Mouse (Mus musculus): ENCODE results near the gene Rnf214.
"Not testable (repeated sequence)": the region's sequence is repeated elsewhere in the genome, so short reads cannot be mapped to it uniquely, and the experiment has no call there.

The Rnf214 gene

DNA sequence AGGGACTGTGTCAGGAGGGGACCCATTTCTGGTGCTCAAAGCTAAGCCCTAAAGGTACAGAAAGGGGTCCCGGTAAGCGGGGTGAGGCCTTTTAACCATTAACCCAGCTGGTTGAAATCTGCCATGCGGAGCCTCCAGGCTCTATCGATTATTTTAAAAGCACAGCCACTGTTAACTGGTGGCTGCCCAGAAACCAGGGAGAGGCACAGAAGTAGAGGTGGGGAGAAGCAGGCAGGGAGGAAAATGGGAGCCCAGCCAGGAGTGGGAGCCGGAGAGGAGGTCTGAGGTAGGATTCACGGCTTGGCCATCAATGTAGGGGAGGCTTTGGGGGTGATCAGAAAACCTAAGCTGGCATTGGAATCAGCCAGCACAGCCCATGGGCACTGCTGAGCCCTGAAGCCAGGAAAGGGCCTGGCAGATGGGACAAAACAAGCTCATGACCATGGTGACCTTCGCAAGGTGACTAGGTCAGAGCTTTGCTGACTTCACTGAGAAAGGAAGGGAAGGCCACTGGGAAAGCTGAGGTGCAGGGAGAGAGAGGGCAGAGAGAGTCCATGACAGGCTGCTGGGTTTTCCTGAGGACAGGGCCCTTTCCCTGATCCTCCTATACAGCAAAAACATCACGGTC lies 56.1 kb downstream of the Rnf214 start:
- DNase-seq (ENCODE audit: low spot score in 2 of 2): no peak

DNA sequence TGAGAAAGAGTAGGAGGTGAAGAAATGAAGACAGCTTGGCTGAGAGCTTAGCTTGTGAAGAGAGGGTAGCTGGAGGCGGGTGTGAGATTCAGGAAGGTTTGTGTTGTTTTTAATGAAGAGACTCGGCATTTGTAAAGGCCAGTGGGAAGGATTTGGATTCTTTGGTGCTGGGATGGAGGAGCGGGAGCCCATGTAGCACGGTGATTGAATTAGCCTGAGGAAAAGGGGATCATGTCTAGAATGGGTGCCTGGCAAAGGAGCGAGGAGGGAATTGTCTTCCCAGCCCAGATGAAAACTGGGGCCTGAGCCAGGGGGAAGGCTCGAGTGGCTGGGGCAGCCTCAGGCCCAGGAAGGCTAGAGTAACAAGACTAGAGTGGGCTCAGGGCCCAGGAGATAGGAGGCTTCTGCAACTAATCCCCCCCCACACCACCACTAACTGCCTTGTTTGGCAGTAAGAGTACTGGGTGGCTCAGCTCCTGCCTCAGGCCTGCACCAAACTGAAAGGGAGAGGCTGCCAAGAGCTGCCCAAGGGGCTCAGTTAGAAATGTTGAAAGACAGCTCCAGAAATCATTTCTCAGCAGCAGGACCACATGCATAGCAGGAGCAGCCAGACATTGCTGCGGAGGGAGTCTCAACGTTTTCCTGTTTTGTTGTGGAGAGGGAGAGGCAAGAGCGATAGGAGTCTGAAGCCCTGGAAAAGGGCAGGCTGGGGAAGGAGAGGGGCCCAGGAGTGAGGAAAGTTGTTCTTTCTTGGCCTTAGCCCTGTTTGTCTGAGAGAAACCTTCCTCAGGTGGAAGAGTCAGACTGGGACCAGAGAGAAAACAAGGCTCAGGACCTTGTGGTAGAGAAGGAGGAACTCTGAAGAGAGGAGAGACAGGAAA lies 56.9 kb downstream of the Rnf214 start:
- DNase-seq (ENCODE audit: low spot score in 2 of 2): peak in 1 of 2 experiments; percentile 64

DNA sequence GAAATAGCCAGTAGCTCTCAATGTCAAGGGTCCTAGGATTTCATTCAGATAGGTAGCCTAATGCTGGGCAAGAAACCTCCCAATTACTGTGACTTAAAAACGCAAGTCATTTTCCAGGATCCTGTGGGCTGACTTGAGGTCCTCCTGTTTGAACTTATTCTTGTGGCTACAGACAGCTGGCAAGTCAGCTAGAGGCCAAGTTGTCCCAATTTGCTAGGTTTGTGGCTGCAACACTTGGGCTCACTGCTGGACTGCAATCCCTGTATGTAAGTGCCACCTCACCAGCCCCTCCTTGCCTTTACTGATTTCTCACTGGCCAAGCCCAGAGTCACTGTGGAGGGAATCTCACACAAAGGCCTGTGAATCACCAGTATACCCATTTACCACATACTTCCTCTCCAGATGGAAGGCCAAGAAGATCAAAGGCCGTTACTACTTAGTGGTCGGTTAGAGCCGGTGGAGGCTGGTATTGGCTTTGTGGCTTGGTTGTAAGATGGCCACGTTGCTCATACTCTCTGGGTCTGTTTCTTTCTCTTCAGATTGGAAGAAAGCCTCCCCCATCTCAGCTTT lies 59.7 kb downstream of the Rnf214 start:
- DNase-seq (ENCODE audit: low spot score in 2 of 2): no peak

DNA sequence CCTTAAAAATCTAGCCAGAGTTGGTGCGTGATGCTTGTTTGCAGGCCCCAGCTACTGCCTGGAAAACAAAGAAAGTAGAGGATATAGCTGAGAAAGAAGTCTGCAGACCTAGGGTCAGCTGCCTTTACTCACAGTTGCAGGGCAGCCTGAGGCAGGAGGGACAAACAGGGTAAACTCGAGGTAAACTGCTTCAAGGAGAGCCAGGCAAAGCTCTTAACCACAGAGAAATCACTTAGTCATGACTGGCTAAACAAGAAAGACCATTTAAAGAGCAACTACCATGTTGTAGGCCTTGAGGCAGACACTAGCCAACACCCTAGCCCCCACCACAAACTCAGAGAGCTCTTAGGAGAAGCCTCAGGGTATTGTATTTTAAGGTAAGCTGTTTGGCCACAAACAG lies 60.5 kb downstream of the Rnf214 start:
- not testable (repeated sequence) for DNase-seq (ENCODE audit: low spot score in 2 of 2)

DNA sequence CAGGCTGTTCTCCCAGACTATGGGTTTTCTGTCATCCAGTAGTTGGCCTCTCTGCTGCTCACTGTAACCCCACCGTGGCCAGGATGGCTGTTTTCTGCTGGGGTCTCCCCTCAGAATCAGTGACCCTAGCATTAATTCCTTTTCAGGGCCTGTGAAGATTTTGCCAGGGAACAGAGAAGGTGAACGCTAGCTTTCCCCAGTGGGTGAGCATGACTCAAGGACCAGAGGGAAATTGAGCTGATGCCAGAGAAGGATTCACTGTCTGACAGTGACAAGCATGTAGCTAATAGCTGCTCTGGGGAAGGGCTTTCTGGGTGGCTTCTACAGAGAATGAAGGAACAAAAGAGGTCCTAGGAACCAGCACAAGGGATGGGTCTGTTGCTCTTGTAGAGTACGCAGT lies 61.2 kb downstream of the Rnf214 start:
- DNase-seq (ENCODE audit: low spot score in 2 of 2): no peak

DNA sequence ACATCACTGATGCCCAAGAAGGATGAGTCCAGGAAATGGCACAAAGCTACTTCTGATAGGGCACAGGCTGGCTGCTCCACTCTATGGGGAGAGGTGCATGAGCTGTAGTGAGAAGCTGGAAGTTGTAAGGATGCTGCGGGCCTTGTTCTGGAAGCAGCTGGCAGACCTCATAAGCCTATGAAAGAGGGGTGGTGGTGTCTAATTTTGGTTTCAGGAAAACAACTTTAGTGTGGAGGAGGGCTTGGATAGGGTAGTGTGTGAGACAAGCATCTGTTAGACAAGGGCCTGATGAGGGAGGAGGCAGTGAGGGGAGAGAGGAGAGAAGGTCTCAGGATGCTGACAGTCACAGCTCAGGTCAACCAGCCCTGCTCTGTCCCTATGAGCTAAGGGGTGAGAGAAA lies 62.9 kb downstream of the Rnf214 start:
- no peak for DNase-seq (ENCODE audit: low spot score in 2 of 2)

DNA sequence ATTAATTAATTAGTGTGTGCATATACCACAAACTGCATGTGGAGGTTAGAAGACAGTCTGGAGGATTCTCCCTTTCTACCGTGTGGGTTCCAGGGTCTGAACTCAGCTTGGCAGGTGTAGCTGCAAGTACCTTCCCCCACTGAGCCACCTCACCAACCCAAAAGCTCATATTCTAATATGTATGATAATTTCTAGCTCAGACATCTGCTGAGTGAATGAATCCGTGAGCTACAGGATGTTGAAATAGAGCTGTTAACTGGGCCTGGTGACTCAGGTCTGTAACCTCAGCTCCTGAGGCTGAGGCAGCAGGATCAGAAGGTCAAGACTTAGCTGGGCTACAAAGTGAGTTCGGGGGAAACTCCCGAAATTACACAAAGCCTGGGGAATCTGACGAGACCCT lies 63.7 kb downstream of the Rnf214 start:
- DNase-seq (ENCODE audit: low spot score in 2 of 2): no peak

DNA sequence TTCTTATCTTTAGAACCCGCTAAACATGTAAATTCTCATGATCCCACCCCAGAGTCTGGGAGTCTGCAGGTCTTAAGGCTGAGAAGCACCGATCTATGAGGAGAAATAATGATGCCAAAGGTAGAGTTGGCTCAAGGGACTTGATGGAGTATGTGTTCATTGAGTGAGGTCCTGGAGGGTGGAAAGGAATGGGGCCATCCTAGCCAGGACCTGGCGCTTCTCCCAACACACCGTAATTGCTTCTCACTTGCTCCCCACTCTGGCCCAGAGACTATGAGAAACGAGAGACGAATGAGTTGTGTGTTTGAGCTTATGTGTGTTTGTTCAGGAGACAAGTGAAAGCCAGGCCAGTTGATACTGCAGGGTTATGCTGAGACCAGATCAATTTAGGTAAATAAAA lies 65.3 kb downstream of the Rnf214 start:
- DNase-seq (ENCODE audit: low spot score in 2 of 2): no peak

DNA sequence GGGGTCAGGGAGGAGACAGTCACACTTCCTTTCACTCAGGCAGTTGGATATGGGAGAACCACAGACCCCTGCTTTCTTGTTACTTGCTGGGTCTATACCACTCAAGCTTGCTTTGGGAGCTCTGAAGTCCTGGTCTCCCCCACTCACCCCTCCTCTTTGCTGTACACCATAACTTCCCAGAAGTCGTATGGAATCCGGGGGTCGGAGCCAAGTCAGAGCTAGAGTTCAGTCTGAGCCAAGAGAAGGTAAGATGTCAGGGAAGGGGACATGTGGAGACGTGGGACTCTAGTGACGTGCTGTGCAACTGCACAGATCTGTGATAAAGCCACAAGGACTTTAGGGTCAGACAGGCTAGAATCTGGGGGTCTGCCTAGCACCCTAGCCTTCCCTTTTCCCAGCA lies 66.4 kb downstream of the Rnf214 start:
- DNase-seq (ENCODE audit: low spot score in 2 of 2): no peak

DNA sequence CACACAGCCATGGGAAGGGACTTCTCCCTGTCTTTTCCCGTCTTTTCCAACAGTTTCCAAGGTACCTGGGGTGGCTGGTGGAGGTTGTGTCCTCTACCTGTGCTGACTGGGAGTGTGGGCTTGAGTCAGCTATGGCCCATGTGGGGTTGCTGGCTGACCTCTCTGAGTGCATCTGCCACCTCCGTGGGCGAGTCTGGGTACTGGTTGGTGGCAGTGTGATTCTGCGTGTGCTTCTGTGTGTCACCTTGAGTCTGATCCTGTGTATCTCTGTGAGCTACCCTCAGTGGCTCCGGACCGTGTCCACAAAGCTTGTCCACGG lies 66.8 kb downstream of the Rnf214 start:
- no peak for DNase-seq (ENCODE audit: low spot score in 2 of 2)

DNA sequence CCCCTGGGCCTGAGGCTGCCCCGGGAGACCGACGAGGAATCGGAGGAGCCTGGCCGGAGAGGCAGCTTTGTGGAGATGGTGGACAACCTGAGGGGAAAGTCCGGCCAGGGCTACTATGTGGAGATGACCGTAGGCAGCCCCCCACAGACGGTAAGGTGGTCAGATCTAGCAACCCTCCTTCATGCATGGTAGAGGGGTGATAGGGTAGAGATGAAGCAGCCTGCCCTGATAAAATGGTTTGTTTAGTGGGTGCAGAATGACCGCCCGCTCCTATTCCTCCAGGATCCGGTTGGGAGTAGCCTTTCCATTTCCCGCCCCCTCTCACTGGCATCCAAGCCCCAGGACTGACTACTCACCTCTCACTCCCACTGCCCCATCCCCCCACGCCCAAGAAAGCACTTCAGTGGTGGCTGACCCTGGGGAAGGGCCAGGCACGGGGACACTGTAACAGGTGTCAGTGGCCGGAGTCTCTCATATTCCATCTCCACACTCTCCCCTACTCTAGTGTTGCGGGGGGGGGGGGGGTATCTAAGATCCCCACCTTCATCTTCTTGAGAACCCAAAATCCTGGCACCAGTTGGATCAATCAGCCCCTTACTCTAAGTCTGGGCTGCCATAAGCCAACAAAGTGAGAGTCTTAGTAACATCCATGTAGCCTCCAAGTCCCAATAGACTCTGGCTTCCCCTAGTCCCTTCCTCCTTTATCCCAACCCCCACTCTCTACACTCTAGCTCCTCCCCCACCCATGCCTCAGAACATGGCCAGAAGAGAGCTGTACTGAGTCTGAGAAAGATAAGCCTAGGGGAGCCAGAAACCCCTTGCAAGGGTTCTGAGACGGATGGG lies 67.4 kb downstream of the Rnf214 start:
- no peak for DNase-seq (ENCODE audit: low spot score in 2 of 2)

DNA sequence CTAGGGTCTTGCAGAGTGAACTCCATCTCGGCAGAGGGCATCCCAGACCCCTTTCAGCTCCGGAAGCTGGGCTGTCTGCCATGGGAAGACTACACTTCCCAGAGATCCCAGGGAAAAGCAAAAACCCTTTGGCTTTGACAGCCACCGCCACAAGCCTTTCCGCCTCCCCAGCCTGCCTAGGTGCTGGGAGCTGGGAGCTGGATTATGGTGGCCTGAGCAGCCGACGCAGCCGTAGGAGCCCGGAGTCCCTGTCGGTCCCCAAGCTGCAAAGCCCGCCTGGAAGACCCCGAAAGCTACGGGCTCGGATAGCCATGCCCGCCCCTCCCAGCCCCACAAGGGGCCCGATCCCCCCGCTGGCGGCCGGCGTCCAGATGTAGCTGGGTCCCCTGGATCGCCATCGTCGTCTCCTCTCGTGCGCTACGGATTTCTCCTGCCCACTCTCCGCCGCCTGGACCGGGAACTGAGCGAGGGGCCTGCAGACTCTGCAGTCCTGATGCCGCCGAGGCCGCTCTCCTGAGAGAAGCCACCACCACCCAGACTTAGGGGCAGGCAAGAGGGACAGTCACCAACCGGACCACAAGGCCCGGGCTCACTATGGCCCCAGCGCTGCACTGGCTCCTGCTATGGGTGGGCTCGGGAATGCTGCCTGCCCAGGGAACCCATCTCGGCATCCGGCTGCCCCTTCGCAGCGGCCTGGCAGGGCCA lies 68.1 kb downstream of the Rnf214 start, which contains the start of gene Bace1:
Gene Bace1, plus strand, starts transcription at position 147 of the 705 bp plus-strand sequence.
- peak; percentile 59 to 77 for DNase-seq (ENCODE audit: low spot score in 2 of 2)

DNA sequence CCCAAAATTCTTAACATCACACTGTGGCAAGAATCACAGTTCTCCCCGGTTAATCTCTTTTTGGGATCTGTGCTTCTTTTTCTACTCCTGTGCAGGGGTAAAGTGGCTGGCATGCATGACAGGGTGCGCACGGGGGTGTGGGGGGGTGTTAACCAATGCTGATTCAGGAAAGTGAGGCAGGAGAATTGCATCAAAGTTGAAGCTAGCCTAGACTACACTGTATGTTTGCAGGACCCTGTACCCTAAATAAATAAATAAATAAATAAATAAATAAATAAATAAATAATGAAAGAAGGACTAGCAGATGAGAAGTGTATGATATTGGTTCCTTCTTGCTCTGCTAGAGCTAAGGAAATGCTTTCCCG lies 68.7 kb downstream of the Rnf214 start:
- DNase-seq (ENCODE audit: low spot score in 2 of 2): no peak

DNA sequence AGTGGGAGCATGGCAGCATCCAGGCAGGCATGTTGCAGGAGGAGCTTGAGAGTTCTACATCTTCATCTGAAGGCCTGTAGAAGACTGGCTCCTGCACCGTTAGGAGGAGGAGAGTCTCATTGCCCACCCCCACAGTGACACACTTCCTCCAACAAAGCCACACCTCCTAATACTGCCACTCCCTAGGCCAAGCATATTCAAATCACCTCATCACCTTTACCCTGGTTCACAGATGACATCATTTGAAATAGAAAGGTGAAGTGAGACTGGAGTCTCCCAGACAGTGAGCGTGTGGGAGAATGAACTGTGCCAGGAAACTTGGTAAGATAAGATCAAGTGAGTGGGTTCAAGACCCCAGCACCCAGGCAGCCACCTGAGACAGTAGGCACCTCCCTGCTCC lies 73.2 kb downstream of the Rnf214 start:
- no peak for DNase-seq (ENCODE audit: low spot score in 2 of 2)

DNA sequence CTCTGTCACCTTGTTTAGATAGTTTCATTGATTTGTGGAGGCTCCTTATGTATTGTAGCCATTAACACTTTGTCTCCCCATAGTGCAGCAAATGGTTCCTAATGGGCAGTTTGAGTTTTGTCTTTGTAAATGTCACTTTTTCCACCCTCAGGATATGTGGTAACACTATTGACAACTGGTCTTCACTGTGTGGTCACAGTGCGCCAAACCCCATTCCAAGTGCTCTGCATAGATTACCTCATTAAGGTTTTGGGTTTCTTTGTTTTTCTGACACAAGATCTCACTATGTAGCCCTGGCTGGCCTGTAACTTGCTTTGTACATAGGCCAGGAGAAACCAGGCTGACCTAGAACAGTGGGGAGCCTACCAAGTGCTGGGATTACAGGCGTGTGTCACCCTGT lies 73.8 kb downstream of the Rnf214 start:
- no peak for DNase-seq (ENCODE audit: low spot score in 2 of 2)

DNA sequence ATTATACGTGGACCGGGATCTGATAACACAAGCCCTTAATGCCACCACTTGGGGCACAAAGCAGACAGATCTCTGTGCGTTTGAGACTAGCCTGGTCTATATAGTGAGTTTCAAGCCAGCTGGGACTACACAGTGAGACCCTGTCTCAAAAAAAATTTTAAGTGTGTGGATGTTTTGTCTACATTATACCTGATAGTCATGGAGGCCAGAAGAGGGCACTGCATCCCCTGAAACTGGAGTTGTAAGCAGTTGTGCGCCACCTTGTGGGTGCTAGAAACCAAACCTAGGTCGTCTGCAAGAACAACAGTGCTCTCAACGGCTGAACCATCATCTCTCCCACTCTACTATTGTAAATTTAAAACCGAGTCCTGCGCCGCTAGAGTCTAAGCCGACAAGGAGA lies 77.6 kb downstream of the Rnf214 start:
- peak in 1 of 2 experiments; percentile 48 for DNase-seq (ENCODE audit: low spot score in 2 of 2)

DNA sequence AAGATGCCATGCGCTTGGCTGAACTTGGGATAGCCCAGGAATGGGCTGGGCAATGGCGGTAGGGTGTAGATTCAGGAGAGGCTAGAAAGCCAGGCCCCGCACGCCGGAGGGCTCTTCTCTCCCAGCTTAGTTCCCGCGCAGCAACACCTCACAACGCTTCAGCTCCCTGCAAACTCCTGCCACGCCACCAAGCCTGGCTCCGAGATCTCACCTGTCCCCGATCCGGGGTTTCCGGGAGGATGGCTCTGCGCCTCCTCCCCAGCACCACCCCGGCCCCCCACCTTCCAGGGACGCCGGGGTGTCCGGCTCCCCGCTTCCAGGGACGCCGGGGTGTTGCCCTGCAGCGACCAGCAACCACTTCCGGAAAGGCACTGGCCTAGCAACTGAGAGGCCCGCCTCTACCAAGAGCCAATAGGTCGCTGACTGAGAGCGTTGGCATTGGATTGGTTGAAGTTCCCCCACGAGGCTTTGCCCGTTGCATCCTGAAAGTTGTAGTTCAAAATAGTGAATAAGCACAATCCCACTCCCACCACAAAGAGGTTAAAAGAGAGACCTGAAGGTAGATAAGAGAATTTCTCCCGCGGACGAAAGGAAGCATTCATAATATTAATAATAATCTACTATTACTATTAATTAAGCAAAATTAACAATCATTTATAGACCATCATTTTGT lies 78.3 kb downstream of the Rnf214 start, which contains the start of gene Cep164:
Gene Cep164, minus strand, starts transcription at position 401 of the 673 bp plus-strand sequence.
- peak; percentile 82 to 86 for DNase-seq (ENCODE audit: low spot score in 2 of 2)

DNA sequence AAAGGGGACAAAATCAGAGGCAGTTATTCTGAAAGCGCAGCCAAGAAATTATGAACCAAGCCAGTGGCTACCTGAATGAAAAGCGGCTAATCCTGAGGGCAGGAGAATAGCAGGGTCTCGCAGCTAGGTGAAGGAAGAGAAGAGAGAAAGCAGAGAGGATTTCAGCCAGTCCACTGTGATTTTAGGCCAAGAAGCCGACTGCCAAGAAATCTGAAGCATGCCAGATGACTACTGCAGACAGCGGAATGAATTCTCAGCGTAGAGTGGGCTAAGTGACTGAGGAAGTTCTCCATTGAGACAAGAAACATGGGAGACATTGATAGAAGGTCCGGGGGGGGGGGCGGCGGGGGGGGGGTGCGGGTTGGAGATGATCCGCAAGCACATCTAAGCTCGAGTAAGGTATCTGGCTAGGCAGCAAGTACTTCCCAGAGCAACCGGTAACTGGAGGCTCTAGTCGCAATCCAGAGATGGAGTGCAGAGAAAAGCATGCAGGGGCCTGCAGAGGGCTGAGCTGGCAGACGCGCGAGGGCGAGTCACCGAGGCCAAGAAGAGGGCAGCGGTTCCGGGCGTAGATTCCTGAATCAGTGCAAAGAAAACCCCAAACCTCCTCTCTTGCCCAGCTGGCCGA lies 78.9 kb downstream of the Rnf214 start:
- DNase-seq (ENCODE audit: low spot score in 2 of 2): peak; percentile 66 to 73

DNA sequence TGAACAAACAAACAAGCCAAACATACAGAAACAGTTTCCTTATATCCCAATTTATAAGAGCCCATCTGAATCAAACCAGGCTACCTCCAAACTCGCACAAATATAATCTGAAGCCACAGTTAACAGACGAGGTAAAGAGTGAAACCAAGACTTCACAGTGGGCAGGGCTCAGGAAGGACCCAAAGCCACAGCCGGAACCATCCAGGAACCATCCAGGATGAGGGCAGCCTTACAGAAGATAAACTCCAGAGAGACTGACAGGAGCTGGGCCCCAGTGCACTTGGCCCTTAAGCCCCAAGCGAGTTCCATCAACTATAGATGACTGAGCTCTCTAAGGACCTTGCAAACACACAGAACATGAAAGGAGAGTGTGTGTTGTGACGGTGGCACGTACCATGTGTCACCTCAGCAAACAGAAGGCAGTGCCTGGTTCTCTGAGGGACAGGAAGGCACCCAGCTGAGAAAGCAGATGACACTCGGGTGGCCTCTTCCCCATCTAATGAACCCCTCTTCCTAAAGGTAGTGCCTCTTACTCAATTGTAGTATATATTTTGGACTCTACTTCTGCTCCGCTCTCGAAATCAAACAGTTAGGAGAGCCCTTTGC lies 88.2 kb downstream of the Rnf214 start:
- no peak for DNase-seq (ENCODE audit: low spot score in 2 of 2)

DNA sequence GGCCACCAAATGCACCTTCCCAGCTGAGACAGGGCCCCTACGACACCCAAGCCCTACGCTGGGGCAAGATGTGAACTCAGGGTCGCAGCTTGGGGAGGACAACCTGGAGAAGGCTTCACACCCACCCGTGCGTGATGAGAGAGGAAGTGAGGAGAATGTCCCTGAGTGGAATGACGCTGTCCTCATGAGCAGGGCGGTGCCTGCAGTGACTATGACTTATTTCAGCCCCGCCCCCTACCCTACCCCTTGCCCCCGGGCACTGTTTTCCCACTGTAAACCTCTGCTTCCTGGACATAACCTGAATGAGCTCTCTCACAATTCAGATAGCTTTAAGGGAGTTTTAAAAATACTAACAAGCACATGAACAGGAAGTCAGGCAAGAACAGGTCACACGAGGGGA lies 91.2 kb downstream of the Rnf214 start:
- DNase-seq (ENCODE audit: low spot score in 2 of 2): no peak
